23 mouse cellular contexts compared by ENCODE assay signal in the genomic region with DNA sequence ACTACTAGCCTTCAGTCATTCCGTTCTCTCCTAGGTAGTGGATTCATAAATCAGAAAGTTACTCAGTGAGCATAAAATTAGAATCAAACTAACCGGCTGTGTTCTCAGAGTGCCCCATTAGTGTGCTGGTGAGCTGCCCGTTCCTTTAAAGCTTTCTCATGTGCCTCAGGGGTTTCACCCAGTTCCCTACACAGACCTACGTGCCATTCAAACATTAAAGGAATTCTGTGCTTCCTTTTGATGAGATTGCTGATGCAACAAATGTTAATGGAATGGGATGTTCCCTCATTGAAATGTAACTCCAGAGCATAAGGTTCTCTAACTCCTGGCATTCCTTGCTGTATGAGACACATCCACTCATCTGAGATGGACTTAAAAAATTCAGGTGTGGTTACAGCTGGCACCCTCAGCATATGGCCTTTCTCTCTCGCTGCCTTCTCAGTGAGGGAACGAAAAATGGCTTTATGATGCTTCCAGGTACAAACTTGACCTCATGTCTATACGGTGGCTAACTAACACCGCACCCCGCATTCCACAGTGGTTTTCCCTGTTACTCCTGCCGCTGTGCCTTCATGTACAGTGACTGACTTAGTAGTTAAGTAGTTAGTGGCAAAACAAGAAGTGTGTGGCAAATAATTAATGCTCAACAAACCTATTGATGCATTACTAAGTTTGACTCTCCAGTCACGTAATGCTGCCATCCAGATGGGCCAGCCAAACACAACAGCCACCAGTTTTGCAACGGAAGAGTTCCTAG. TPM values are rescaled to one million over a fixed set of nuclear protein-coding genes. Genes with fewer than 3 reads are reported as not detected.
"Had no signal": no experiment of that assay in that cellular context is flagged by ENCODE, and none has a peak within 500 bp of the region (broad histone marks: within the 10 kb centered on the region; RNA-seq: fewer than 3 reads in every experiment).

No protein-coding gene starts in this region.

- H3K4me3 ChIP-seq: liver, embryonic 13.5 days; midbrain, embryonic 13.5 days had no signal

- H3K36me3 ChIP-seq: liver, embryonic 13.5 days had no signal

- ATAC-seq: intestine, postnatal 0 days; midbrain, embryonic 13.5 days had no signal

- DNase-seq: kidney, adult 8-10 months; liver, embryonic 13.5 days; lung, adult 2 months; thymus, adult 2 months; thymus, postnatal 14 days; thymus, postnatal 4 days had no signal

- H3K27ac ChIP-seq: liver, embryonic 13.5 days; macrophage; midbrain, embryonic 13.5 days; stomach, postnatal 0 days had no signal

- H3K9me3 ChIP-seq: liver, embryonic 13.5 days; midbrain, embryonic 13.5 days had no signal

- H3K4me2 ChIP-seq: liver, embryonic 13.5 days; midbrain, embryonic 13.5 days had no signal

- H3K9ac ChIP-seq: liver, embryonic 13.5 days; midbrain, embryonic 13.5 days had no signal

- H3K27me3 ChIP-seq: liver, embryonic 13.5 days; midbrain, embryonic 13.5 days had no signal

RNA-seq across cellular contexts. Expression of gene Pon1, which starts 54.7 kb away (rescaled TPM):
- total RNA-seq: layer of hippocampus, adult 18-20 months; layer of hippocampus, postnatal 25 days; left cerebral cortex, adult 18-20 months; left cerebral cortex, postnatal 36 days; megakaryocyte, adult 5-6 weeks had no signal
- polyA plus RNA-seq: intestine, embryonic 14.5 days; intestine, postnatal 0 days; limb, embryonic 11.5 days; limb, embryonic 14.5 days; macrophage; midbrain, postnatal 0 days; neural tube, embryonic 11.5 days; neural tube, embryonic 14.5 days; small intestine, adult 2 months; stomach, embryonic 14.5 days had no signal
